Mouse (Mus musculus) liver (tissue): ENCODE measurements around the gene E2f1.
A peak's percentile ranks its signal among the peaks of the same experiment; 100 is the strongest.

Source experiments
- DNase-seq: peaks from one replicate; pipeline ENCODE4 v3.0.0-alpha.2; 2020; ENCODE audit warnings: mixed read lengths

The E2f1 gene

DNA sequence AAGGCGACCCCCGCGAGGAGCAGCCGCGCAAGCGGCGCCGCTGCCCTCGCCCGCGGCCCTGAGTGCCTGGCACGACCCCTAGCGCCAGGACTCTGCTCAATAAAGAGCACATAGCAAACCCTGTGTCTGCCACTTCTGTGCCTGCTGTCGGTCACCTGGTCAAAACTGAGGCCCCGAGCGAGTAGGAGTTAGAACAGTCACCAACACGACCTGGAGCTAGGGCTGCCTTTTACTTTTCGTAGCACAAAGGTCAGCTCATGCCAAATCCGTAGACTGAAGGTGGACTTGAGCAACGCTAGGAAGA is 19.9 kb downstream of the E2f1 start:
- no peak for DNase-seq

DNA sequence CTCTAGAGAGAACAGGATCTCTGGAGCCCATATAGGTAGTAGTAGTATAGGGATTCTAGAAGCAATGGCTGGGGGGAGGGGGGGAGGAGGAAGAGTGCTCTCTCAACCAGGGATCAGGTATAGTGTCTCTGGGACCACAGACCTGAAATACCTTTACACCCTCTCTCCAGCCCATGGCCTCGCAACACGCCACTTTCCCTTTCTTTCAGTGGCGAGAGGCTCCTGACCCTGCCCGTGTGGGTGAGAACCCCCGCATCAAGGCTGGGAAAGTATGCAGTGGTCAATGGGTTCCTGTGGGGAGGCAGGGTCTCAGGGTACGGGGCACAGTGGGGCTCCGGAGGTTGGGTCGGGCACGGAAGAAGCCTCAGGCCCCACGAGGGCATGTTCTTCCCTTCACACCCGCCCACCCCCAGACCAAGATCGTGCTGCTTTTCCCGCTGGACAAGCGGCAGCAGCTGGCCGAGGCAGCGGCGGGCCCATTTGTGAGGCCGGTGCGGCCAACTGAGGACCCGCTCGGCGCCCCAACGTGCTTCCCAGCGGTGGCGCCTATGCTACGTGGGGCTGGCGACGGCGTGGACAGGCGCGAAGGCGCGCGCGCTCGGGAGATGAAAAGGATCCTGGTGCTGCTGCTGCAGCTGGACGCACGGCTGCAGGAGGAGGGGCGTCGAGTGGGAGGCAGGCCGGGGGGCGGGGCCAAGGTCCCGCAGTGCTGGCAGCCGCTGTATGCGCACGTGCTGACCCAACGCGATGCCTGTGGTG is 20.4 kb downstream of the E2f1 start:
- DNase-seq = peak; percentile 80

DNA sequence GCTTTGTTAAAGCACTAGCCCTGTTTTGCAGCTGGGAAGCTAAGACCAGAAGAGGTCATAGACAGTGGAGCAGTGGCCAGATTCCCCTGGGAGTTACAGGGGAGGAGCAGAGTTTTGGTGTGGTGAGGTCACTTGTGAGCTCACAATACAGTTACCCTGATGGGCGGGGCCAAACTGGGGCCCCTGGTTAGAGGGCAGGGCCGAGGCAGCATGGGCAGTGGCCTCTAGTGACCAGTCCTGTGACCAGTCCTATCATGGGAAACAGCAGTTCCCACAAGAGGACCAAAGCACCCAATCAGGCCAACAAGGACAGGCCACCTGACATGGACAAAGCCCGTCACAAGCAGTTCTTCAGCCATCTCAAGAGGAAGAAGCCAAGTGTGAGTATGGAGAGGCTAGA is 21.0 kb downstream of the E2f1 start:
- DNase-seq = peak; percentile 45

DNA sequence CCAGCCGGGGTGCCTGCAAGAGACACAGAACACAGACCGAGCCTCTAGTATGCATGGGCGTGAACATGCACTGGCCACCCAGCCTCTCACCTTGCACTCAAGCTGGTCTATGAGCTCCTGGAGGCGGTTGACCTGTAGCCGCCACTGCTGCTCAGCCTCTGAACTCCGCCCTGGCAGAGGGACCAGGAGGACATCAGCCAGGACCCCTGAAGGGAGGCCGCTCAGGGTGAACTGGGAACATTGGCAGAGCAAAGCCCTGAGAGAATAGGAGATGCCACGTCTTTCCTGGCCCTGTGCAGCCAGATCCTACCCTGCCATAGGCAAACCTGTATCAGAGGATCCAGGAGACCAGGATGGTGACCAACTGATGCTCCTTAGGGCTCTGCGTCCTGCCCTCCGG is 23.0 kb downstream of the E2f1 start, which contains the start of gene 1700003F12Rik:
Gene 1700003F12Rik (plus strand): TSS at position 375 of the 400 bp plus-strand sequence.
- no peak for DNase-seq

DNA sequence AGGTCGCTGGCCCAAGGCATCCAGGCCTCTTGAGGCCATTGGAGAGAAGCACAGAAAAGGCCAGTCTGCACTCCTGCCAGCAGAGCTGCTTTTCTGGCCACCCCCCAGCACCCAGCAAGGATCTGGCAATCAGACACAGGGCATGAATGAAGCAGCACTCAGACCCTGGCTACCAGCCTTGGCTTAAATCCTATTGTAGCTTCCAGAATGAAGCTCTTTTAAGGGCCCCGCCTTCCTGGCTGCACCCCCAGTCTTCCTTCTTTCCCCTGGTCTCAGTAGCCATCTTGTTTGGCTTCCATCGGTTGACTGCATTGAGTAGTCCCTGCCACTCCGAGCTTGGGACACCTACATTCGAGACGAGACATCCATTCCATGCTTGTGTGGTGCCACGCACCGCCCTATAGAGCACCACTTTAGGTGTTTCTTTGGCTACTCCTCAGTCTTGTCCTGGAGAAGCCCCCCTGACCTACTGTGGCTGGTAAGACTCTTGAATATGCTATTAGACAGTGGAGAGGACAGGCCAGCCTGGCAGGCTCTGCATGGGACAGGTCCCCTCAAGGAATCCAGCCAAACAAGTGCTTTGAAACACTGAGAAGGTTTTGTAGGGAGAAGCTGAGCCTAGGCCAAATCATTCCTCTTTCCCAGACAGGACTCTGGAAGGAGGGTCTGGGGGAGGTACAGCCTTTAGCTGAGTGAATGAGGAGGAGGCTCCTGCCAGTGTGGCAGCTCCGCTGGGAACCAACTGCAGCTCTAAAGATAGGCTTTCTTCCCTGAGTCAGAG is 25.9 kb downstream of the E2f1 start:
- DNase-seq = no peak

DNA sequence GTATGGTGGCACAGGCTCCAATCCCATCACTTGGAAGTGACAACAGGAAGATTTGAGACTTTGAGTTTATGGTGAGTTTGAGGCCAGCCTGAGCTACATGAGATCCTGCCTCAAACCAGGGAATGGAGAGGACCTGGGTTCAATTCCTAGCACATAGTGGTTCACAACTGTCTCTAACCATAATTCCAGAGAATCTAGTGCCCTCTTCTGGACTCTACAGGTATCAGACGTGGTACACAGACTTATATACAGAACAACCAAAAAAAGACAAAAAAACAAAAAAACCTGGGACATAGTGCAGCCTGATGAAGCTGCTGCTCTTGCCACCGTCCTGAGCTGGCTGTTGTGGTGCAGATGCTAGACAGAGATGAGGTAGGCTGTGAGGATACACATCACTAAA is 28.1 kb downstream of the E2f1 start:
- DNase-seq = no peak

DNA sequence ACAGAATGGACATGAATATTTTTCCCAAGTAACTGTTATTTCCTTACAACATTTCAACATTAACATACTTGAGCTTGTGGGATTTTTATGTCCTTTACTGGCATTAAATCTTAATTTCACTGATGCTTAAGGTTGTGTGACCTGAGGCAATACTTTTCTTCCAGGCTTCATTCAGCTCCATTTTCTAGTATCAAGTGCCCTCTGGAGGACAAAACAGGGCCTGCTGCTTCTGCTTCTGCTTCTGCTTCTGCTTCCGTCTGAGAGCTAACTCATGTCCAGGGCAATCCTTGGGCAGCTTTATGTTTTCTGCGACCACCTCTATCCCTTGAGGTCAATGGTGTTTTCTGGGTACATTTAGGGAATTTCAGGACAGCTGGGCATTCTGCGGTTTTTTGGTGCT is 30.0 kb downstream of the E2f1 start:
- no peak for DNase-seq

DNA sequence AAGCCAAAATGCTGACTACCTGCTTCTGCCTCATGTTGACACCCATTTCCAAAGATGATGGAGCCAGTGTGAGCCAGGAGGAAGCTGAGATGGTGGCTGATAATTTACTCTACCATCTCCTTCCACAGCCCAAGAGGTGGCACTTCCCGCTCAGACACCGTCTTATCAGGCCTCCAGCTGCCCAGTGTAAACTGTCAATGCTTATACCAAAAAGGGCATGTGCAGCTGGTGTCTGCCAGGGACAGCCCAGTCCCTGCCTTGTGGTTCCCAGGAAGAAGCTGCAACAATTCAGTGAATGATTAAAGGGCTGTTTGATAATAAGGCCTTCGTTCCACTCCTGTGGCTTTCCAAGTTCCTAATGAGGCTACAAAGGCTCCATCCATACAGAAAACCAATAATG is 31.0 kb downstream of the E2f1 start:
- no peak for DNase-seq

DNA sequence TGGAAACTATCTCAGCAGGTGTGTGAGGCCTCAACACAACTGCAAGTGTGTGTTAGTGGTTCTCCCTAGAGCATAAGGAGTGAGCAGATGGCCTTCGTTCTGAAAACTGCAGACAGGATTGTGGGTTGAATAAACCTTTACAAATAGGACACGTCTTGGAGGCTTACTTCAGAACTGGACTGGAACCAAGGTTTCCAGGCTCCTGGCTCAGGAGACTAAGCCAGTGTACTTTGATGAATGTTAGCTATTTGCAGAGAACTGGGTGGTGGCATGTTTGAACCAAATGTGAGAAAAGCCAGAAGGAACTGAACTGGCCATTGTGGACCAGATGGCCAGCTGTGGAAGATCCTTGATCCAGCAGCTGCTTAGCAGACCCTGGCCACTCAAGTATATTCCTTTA is 31.4 kb downstream of the E2f1 start:
- no peak for DNase-seq

DNA sequence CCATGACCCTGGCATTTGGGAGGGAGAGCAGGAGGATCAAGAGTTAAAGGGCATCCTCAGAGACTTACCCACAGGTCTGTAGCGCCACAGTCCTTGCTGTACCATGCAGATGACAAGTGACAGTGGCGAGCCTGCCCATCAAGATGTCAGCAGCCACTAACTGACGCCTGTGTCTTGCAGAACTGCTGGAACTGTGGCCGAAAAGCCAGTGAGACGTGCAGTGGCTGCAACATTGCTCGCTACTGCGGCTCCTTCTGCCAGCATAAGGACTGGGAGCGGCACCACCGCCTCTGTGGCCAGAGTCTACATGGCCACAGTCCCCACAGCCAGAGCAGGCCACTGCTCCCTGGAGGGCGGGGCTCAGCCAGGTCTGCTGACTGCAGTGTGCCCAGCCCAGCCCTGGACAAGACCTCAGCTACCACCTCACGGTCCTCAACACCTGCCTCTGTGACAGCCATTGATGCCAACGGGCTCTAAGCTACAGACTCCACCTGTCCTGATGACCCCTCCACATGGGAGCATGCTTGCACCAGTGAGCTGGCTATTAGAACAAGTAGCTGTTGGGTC is 34.9 kb downstream of the E2f1 start:
- DNase-seq = no peak

DNA sequence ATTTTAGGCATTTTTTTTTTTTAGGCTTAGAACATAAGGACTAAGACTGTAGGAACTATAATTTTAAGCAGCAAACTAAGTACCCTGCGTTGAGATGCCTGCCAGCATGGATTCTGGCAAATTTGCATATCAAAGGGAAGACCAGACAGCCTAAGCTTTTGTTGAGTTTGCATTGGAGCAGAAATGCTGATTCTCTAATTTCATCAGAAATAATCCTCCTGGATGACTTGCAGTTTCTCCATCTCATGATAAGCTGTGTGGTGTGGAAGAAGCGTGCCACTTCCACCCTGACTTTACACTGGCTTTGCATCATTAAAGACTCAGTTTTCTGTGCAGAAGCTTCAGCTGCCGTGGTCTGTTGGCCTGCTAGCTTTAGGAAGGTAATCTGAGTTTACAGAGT is 36.8 kb downstream of the E2f1 start:
- no peak for DNase-seq

DNA sequence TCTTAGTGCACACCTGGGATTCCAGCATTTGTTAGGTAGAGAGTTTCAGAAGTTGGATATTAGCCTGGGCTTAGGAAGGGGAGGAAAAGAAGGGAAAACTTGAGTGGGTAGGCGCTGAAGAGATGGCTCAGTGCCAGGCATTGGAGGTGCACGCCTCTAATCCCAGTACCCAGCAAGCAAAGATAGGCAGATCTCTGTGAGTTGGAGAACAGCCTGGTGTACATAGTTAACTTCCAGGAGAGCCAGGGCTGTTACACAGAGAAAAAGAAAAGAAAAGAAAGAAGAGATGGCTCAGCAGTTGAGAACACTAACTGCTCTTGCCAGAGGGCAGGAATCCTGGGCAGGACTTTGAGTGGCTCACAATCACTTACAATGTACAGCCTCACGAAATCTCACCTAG is 43.2 kb downstream of the E2f1 start:
- no peak for DNase-seq

DNA sequence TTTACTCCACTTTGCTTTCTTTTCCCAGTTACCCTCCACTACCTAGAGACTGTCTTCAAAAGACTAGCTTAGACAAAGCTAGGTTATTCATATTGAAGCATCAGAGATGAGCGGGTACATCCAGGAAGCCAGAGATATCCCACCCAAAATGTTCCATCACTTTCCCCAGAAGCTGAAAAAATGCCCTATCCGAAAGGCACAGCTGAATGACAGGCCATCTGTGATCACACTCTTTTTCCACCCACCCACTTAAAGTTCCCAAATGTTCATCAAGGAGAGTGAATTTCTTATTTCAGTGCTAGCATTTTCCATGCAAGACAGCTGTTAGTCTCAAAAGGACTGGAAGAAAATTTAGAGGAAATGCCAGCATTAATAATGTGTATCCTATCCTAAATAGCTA is 44.4 kb downstream of the E2f1 start:
- DNase-seq = no peak

DNA sequence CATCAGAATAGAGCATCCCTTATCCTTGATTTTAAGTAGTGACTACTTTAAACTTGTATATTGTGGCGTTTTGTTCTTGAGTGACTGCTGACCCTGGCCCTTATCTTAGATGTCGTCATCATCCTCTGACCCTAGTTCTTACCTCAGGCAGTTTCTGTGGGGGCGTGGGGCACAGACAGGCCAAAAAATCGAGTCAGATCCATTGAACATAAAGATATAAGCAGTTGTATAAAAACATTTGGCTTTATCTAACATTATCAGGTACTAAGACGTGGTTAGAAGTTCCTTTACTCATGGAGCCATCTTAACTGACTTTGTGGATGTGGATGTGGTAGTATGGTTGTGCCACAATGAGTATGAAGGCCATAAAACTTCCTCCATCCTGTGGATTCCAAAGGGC is 47.4 kb downstream of the E2f1 start:
- DNase-seq = no peak

DNA sequence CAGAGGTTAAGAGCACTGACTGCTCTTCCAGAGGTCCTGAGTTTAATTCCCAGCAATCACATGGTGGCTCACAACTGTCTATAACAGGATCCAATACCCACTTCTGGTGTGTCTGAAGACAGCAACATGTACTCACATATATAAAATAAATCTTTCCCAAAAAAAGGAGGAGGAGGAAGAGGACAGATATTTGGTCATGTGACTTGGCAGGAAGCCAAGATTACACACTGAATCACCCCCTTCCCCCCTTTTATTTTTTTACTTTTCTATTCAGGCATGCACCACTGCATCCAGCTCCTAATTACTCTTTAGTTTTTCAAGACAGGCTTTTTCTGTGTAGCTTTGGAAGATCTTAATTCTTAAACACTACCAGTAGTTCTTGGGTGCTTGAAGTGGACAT is 48.2 kb downstream of the E2f1 start:
- DNase-seq = no peak

DNA sequence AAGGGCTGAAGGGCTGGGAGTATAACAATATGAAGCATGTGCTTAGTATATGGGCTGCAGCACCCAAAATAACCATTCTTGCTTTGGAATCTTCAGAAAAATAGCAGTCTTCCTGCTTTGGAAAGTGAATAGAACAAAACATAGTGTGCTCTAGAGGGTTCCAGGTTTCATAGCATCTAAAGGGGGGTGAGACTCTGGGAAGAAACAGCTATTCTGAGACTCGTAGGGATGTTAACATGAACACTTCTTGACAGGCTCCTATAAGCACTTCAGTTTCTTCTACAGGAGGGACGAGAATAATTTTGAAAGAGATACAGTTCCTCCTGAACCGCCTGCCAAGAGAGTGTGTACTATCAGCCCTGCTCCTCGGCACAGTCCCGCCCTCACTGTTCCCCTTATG is 52.3 kb downstream of the E2f1 start:
- DNase-seq = no peak

DNA sequence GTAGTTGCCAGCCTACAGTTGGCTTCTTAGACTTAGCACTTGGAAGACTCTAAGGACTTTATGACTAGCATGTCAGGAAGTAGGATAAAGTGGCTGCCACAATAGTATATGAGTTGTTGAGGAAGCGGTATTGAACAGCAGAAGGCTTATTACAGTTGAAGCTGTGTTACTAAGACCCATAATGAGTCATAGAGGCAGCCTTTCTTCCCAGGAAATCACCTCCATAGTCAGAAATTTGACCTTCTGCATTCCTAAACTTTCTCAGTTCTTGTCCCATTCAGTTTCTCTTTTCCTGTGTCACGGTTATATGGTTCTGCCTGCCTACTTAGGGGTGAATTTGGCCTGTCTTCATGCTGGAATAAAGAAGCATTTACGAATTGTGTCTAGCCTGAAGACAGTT is 52.7 kb downstream of the E2f1 start:
- no peak for DNase-seq

DNA sequence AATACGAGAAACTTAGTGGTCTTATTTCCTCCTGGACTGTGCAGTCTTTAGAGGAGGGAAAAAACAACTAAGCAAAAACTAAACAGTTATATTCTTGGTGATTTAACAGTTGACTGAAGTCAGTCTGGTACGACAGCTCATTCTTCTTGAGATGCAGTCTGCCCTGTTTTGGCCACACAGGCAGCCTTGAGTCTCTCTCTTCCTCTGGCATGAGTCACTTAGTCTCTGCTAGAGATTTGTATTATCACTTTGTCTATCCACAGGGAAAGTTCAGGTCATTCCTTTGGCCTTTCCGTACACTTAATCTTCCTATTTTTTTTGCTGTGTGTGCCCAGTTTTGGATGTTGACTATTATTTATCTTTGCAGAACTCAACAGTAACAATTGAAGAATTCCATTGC is 59.6 kb downstream of the E2f1 start:
- DNase-seq = no peak
